Mouse (Mus musculus): Measurements from ENCODE around the gene Chac1.
A peak's percentile ranks its signal among the peaks of the same experiment; 100 is the strongest.

DNA sequence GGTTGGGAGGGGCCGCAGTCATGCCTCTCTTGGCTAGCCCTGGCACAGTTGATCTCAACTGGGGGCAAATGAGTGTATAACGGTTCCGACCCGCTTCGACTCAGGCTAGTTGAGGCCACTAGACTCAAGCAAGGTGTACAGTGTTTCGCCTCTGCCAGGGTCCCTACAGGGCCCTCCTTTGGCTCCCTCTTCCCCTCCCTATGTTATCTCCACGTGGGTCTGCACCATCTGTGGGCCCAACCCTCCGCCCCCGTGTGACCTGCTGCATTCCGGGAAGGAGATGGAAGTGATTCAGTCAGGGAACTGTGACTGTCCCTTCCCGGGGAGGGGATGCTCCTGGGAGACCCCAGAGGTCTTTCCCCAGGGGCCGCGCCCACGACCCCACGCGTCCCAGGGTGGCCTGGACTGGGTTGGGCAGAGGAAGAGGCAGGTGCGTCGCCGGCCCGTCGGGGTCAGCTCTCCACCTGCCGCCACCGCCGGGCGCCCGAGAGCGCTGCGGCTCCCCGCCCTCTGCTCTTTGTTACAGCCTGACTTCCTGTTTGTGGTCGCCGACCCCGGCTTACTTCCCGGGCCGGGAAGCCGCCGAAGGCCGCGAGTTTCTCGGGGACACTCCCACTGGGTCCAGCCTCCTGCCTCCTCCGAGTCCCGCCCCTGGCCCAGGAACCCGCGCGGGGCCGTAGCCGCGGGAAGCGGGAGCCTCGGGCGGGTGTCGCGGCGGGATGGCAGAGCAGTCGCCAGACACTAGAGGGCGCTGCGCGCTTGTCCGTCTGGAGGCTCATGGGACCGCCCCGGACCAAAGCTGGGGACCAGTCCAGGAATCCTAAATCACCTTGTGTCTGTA, 13.4 kb upstream of the Chac1 start:
- TF ChIP-seq CTCF (IDR thresholded peaks at IDR 0.05; ENCODE audit: borderline replicate concordance, extremely low read depth, insufficient read depth, insufficient read length) = peak; percentile 93
- peak; percentile 53; the same call in 1 of the 2 replicates for TF ChIP-seq POLR2A (IDR thresholded peaks at IDR 0.05; ENCODE audit: borderline replicate concordance, extremely low read depth, insufficient read depth, insufficient read length, poor library complexity, severe bottlenecking)

Data from brain, embryonic 14.5 days (tissue).